Mouse (Mus musculus): ENCODE measurements around the gene Clcnkb.

Clcnkb gene

DNA sequence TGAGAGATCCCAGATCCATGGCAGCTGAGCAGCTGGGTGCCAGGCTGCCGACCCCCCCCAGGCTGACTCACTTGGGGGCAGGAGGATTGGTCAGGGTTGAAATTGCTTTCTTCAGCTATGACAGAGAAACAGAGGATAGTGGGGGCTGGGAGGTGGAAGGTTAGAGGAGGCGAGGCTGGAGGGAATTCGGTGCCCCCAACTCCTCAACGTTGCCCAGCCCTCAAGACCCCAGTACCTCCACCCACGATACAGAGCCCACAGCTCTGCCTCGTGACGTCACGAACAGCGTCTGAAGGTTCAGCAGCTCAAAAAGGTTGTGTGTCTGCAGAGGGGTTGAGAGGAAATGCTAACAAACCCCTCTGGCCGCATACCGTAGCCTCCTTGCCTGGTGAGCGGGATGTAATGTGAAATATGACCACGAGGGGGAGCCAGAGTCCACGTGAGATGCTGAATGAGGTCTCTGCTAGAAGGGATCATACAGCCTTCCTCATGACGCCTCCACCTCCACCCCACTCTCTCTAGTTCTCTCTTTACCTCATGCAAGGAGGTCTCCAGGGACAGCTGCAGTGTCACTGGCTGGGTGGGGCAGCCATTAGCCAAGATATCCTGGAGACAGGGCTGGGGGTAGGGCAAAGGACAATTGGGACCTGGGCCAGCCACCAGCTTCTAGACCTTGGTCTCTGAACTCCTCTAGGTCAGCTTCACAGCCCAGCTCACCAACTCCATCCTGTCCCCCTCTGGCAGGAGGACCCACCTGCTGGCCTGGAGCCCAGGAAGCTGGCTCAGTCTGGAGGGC, 11.1 kb downstream of the Clcnkb start:
- DNase-seq (ENCODE audit: low read depth) = peak; percentile 91

DNA sequence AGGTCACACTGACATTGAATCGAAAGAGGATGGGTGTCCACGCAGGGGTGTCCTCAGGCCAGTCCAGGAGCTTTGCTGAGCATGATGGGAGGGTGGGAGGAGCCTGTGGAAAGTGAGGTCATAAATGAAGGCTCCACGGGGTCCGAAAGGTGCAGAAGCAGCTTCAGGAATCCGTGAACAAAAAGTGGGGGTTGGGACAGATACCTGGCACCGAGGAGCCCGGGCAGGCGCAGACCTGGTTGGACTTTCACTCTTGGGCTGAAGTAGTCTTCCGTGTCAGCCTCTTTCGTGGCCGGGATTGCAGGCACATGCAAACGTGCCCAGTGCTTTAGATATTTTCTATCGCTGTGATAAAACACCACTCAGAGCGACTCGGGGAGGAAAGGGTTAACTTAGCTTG, 15.6 kb downstream of the Clcnkb start:
- DNase-seq (ENCODE audit: low read depth) = no peak

DNA sequence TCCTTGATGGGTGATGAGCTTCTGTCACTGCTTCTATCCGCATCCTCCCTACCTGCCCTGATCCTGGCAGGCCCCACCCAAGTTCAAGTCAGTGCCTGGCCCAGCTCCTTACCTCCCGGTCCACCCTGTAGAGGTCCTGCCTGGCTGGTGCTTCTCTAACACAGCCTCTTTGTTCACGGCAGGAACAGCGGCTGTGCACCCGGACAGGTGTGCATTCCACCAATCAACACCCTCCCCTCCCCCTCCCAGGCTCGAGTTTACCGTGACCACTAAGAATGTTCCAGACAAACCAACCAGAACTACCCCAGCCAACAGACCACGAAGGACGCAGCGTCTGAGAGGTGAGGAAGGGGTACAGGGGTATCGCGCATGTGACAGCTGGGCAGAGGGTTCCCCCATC, 17.3 kb downstream of the Clcnkb start, which contains the start of gene Clcnka:
Gene Clcnka, minus strand, starts transcription at position 180 of the 400 bp plus-strand sequence.
- no peak for DNase-seq (ENCODE audit: low read depth)

DNA sequence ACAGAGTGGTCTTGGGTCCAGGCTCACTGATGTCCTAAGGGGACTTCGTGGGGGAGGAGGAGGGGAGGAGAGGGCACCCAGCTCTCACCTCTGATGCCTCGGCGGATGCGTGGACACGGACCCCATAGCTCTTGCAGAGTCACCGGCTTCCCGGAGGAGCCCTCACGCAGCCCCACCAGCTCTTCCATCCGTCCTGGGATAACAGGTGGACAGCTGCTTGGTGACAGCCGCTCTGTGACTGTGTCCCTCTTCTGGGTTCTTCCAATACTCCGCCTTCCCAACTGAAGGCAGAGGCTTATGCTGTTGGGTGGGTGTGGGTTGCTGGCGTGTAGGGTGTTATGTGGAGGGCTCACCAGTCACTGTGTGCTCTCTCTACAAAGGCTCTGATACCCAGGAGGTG, 18.0 kb downstream of the Clcnkb start:
- no peak for DNase-seq (ENCODE audit: low read depth)

DNA sequence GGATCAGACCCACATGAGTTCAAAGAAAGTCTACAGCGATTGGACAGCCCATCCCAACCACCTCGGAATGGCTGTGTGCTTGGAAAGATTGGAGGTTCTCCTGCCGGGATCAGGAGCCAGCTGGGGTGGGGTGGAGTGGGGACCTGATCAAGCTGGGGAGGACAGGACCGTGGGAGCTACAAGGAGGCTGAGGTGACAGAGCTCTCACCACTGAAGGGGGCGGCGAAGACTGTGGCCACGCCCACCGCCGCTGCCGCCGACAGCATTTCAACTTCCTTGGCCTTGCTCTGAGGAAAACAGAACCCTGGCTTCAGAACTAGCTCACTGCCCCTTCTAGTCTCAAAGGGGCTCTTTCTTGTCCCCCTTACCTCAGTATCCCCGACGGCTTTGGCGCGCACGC, 21.1 kb downstream of the Clcnkb start:
- no peak for DNase-seq (ENCODE audit: low read depth)

DNA sequence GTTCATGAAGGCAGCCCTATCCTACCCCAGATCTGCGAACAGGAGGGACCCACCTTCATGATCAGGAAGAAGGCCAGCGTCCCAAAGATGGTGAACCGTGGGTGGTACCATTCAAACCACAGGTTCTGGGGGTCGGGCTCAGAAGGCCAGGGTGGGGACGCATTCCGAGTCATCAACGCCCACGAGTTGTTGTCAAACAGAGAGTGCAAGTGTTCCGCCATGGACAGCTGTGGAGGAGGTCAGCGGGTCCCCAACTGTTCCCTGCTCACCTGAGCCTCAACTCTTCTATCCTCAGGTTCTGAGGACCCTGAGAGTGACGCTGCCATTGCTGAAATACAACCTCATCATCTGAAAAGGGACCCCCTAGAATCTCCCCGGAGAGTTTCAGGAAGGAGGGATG, 24.5 kb downstream of the Clcnkb start:
- no peak for DNase-seq (ENCODE audit: low read depth)

DNA sequence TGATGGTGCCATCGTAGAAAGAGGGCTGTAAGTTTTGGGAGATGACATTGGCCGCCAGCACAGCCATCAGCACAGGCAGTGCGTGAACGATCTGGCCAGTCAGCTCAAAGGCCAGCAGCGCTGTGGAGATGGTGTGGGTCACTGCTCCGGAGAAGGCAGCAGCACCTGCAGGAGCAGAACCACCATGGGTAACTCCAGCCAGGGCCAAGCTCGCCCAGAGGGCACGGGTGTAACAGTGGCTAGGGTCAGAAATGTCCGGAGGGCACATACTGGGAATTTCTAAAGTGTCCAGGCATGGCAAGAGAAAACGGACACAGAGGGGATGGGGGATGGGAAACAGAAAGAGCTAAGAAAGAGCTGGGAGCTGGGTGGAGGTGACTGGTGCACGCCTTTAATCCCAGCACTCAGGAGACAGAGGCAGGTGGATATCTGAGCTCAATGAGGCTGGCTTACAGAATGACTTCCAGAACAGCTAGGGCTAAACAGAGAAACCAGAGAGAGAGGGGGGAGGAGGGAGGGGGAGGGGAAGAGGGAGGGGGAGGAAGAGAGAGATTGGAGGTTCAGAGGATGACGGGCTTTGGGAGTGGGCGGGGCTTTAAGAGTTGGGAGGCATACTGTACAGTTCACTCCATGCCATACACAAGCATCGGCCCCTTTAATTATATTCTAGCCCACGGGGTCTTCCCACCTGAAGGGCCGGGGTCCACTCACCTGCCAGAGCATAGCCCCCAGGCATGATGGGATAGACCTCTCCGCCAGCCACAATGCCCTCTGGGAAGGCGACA, 26.3 kb downstream of the Clcnkb start:
- no peak for DNase-seq (ENCODE audit: low read depth)

DNA sequence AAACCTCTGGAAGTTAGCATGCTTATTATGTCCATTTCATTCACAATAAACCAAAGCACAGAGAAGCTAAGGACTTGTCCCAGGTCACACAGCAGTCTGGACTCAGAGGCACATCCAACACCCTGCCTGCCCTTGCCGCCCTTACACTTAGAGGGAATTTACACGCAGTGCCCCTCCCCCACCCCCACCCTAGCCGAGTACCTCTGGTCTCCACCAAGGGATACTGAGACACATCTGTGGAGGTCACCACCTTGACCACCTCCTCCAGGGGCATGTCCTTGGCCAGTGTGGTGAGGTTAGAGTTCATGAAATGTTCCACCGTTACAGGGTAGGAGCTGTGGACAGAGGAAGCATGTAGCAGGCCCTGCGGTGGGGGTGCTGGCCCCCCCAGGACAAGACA, 27.9 kb downstream of the Clcnkb start:
- DNase-seq (ENCODE audit: low read depth) = no peak

DNA sequence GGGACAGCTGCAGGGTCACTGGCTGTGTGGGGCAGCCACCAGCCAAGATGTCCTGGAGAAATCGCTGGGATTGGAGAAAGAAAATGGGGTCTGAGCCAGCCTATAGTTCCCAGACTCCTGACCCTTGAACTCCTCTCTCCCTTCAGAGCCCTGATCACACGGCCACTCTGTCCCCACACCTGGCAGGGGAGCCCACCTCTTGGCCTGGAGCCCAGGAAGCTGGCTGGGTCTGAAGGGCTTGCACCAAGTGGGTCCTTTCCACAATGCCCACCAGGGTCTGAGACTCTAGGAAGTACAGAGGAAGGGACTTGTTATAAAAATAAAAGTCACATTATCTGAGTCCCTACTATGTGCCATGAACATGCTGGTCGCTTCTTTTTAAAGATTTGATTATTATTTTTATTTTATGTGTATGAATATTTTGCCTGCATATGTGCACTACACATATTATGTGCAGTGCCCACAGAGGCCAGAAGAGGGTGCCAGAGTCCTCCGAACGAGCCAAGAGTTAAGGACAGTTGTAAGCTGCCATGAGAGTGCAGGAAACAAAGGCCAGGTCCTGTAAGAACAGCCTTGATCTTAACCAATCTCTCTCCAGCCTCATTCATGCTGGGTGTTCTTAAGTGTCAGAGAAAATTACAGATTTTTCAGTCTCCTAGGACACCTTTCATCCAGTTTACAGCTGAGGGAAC, 28.6 kb downstream of the Clcnkb start:
- peak; percentile 91 for DNase-seq (ENCODE audit: low read depth)

DNA sequence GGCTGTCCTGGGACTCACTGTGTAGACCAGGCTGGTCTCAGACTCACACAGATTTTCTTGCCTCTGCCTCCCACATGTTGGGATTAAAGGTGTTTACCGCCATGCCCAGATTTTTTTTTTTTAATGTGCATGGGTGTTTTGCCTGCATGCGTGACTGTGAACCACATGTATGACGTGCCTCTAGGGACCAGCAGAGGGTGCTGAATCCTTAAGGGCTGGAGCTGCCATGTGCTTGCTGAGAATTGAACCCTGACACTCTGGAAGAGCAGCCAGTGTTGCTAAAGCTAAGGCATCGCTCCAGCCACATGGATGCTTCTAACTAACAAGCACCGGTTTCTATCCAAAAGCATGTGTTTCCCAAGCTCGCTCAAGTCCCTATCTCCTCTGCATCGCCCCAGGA, 29.7 kb downstream of the Clcnkb start:
- DNase-seq (ENCODE audit: low read depth) = peak; percentile 34

DNA sequence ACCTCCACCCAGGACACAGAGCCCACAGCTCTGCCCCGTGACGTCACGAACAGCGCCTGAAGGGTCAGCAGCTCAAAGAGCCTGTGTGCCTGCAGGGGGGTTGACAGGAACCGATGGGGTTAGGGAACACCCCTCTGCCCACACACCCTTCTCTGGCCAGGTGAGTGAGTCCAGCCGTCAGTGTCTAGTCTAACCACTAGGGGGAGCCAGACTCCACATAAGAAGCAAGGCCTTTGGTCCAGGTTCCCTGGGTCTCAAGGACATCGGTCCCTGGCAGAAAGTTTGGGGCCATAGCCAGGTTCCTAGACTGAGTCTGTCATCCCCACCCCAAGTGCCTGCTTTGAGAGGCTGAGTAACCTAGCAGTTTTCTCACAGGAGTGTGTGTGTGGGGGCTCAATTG, 30.5 kb downstream of the Clcnkb start:
- DNase-seq (ENCODE audit: low read depth) = peak; percentile 78

DNA sequence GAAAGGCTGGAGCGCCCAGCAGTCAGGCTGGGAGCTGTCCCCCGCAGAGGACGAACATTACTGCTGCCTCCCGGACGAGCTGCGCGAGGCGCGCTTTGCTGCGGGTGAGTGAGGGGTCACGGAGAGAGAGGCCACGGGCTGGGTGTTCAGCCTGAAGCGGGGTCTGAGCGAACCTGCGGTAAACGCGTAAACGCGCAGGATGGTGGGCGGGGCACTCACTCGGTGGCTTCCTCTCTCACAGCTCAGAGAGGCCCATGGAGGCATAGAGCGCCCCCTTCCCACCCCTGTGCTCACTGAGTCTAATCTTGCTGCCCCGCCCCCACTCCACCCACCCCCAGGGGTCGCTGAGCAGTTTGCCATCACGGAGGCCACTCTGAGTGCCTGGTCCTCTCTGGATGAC, 33.4 kb downstream of the Clcnkb start:
- DNase-seq (ENCODE audit: low read depth) = no peak

DNA sequence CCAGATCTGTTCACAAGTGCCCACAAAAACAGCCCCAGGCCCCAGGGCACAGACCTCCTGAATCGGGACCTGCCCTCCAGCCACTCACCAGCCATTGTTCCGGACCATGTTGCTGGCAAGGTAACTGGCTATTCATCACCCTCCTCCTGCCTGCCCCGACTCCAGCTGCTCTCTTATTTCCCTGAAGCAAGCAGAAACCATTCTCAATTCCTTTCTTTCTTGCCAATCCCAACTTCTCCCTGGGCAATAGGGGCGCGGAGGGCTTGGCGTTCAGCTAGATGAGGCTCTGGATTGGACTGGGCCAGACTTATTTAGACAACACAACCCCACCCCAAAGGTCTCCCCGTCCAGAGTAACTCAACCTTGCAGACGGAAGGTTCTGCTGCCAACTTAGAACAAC, 36.1 kb downstream of the Clcnkb start:
- no peak for DNase-seq (ENCODE audit: low read depth)

DNA sequence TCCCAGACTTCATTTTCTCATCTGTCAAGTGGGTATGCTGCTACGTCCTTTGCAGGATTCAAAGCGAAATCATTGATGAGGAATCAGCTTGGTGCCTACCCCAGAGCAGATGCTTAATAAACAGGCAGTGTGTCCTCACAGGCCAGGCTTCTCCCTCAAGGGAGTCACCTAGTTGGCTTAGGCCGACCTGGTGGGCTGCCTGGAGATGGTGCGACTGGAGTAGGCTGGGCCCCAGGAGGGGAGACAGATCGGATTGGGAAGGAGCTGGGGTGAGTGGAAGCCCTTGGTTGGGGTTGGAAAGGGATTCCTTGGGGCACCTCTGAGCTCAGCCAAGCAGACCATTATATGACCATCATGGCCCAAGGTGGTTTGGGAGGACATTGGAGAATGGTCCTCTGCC, 43.4 kb downstream of the Clcnkb start:
- DNase-seq (ENCODE audit: low read depth) = peak; percentile 45

DNA sequence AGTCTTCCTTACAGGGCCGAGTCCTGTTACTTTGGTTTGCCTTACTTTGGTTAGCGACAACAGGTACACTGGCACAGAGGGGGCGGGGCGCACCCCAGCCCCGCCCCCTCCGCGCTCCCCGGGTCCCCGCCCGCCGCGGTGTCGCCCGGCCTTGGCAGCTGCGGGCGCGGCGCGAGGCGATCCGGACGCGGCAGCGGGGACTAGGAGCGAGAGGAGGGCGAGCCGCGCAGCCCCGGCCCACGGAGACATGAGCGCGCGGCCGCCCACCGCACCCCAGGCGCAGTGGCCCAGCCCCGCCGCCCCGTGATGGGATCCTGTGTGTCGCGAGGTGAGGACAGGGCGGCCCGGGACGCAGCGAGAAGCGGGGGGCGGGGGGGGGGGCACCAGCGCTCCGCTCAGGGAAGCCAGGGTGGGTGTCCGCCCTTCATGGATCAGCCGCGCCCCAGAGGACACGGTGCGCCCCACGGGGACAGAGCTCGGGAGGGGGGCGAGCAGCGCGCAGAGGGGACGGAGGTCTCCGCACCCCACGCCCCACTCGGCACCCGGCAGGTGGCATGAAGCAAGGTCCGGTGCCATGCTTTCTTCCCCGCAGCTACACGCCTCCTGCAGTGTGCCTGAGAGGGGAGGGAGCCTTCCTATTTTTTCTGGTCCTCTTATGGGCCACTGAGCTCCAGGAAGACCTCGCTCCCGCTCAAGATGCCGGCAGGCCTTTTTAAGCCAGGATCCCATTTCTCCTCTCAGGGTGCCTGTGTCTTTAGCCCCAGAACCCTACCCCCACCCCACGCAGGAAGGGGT, 47.6 kb downstream of the Clcnkb start, which contains the start of gene Fam131c:
Gene Fam131c, plus strand, starts transcription at position 224 of the 795 bp plus-strand sequence.
- no peak for DNase-seq (ENCODE audit: low read depth)

DNA sequence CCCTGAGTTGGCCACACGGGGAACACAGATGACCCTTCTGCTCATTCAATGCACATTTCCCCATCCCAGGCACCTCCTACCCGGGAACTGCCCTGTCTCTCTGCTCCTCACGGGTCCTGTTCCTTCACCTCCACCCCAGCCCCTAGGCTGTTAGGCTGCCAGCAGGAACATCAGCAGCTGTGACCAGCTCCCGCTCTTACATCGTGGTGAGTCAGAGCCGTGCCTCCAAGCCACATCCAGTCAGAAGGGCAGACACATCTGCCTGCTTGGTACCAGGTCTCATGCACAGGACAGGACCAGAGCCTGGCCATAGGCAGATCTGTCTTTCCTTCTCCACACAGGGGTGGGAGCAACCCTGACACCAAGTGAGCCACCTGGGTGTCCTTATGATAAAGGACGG, 49.9 kb downstream of the Clcnkb start:
- peak; percentile 38 for DNase-seq (ENCODE audit: low read depth)

DNA sequence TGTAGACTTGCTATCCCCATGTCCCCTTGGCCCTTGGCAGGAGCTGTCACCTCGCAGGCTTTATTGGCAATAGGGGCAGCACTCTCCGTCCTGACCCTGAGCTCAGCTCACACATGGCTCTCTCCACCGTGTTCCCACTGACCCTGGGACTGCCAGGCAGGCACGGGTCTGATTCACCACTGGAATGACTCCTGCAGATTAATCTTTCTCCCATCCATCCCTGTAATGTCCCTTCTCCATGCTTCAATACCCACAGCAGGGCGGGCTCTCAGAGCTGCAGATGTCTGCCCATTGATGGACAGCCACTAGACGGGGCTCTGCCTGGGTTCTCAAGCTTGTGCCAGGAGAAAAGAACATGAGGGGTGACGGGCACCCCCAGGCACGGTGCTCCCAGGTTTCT, 50.7 kb downstream of the Clcnkb start:
- DNase-seq (ENCODE audit: low read depth) = no peak

DNA sequence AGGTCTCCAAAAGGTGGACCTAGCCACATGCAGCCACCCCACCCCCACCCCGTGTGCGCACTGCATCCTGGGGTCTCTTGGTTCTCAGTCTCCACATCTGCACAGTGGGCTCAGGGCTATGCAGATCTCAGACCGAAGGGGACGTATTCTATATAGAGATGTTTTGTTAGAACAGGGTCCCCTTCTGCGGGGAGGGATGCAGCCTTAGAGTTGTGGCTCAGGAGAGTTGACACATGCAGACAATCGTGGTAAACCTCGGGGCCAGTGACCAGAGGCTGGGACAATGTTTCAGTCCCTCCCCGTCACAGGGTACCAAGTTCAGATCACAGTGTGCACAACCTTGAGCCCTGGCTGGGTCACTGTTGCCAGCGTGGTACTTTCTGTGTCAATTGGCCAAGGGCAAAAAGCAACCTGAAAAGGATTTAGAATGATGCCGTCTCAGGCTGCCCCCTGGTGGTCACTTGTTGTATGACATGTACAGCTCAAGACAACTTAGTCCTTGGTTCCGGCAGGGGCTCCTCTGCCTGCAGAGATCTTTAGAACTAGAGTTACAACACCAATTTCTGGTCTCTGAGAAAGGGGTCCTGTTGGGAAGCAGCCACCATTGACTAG, 52.8 kb downstream of the Clcnkb start:
- peak; percentile 85 for DNase-seq (ENCODE audit: low read depth)

DNA sequence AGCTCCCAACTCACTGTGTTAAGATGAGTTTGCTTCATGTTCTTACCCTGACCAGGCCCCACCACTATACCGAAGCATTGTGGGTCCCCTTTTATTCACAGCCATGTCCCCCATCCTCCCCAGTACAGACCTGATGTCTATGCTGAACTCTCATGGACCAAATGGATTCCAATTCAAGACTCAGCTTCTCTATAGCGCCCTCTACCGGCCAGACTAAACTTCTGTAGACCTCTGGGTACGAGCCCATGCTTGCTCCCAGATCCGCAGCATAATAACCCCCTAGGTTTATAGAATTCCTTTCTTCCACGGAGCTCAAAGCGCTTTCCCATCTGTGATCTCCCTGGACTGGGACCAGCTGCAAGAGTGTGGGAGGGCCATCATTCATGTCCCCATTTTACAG, 55.0 kb downstream of the Clcnkb start:
- DNase-seq (ENCODE audit: low read depth) = peak; percentile 67

DNA sequence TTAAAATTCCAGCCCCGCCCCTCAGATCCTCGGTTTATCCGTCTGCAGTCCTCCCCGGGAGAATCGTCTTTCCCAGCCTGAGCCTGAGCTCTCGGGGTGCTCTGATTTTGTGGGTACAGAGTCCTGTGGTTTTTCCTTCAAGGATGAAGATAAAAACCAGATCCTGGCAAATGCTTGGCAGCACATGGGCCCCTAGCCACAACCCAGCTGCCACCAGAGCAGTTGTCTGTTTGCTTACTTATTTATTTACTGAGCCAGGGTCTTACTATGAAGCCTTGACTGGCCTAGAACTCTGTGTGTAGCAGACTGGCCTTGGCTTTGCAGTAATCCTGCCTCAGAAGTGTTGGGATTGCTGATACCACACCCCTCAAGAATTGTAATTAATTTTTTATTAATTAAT, 56.6 kb downstream of the Clcnkb start:
- no peak for DNase-seq (ENCODE audit: low read depth)

DNA sequence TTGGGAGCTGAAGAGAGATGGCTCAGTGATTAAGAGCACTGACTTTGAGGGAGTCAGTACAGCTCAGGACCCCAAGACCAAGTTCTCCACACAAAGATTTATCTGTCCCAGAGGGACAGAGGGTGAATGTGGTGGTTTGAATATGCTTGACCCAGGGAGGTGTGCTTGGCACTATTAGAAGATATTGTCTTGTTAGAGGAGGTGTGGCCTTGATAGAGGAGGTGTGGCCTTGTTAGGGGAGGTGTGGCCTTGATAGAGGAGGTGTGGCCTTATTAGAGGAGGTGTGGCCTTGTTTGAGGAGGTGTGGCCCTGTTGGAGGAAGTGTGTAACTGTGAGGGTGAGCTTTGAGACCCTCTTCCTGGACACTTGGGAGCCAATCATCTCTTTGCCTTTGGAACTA, 58.0 kb downstream of the Clcnkb start:
- no peak for DNase-seq (ENCODE audit: low read depth)
